Mouse (Mus musculus) liver, adult (tissue): ENCODE results near the gene Xrcc5.

Source experiments
- GATA4 ChIP-seq: IDR thresholded peaks from 2 replicates; pipeline ENCODE4 v1.6.1; 2014; ENCODE audit warnings: mild to moderate bottlenecking, low read length; ENCODE audit not compliant: insufficient replicate concordance

Xrcc5 gene

GRCm38 (mm10) chr1:72307317-72307798 lies at the start of gene Xrcc5:
Gene Xrcc5 (plus strand): TSS chr1:72307421.
- no peak for TF ChIP-seq GATA4

- no peak for TF ChIP-seq GATA4
Measured at GRCm38 (mm10) chr1:72263099-72263498, 44.1 kb upstream of the Xrcc5 start.

DNA sequence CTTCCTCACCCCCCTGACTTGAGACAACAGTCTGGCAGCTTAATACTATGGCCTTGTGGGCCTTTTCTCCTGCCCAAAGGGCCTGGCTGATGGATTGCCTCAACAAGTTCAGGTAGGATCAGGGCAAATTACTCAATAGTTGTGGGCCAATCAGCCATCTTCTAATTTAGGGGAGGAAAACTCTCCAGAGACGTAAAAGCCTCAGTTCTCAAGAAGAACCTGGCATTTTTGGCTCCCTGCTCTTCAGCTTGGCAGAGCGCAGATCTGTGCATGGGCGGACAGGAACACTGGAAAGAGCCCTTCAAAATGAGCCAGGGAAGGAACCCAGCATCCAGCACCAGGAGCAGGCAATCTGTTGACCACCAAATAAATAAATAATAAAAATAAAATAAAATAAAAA lies 29.1 kb upstream of the Xrcc5 start:
- TF ChIP-seq GATA4, result no peak

GRCm38 (mm10) chr1:72282604-72283003 lies 24.6 kb upstream of the Xrcc5 start:
- TF ChIP-seq GATA4, result no peak; the same call in 1 of the 2 replicates

GRCm38 (mm10) chr1:72283992-72284485 lies 23.2 kb upstream of the Xrcc5 start, which contains the start of the genes Pecr and Tmem169:
Gene Pecr (minus strand): TSS chr1:72284314.
Gene Tmem169 (plus strand): TSS chr1:72284369.
- no peak for TF ChIP-seq GATA4

DNA sequence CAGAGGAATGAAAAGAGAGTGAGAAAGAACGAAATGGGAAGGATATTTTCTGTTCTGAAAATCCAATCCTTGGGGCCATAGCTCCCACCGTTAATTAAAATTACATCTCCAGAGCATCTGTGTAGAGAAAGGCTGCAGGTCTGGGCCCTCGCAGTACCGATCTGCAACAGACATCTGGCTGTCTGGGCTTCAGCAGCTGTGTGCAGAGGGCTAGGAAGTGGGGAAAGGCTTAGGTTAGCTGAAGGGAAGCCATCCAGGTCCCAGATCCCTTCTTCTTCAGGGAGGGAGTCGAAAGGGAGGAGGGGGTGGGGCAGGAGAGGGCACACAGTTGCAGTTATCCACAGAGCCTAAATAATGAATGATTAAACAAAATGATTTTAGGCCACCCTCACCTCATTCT lies 22.7 kb upstream of the Xrcc5 start:
- TF ChIP-seq GATA4, result no peak

GRCm38 (mm10) chr1:72286904-72287303 lies 20.3 kb upstream of the Xrcc5 start:
- TF ChIP-seq GATA4, result no peak

DNA sequence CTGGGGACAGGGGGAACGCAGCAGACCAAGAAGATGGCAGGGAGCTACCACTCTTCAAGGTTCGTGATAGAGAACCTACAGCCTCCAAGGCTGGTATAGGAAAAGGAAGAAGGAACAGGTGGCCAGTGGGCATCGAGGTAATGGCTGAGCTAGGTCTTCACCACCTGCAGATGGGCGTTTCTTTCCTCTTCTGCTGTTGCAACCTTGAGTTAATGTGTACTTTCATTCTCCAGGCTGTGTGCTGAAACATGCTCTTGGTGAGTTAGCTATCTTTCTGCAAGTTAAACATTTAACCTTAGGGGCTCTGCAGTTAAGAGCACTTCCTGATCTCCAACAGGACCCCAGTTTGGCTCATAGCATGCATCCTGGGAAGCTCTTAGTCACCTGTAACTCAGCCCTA lies 19.3 kb upstream of the Xrcc5 start:
- no peak for TF ChIP-seq GATA4

GRCm38 (mm10) chr1:72288527-72289150 lies 18.6 kb upstream of the Xrcc5 start:
- no peak for TF ChIP-seq GATA4

GRCm38 (mm10) chr1:72290896-72291295 lies 16.3 kb upstream of the Xrcc5 start:
- no peak for TF ChIP-seq GATA4

- no peak for TF ChIP-seq GATA4
Measured at GRCm38 (mm10) chr1:72291421-72291820, 15.8 kb upstream of the Xrcc5 start.

DNA sequence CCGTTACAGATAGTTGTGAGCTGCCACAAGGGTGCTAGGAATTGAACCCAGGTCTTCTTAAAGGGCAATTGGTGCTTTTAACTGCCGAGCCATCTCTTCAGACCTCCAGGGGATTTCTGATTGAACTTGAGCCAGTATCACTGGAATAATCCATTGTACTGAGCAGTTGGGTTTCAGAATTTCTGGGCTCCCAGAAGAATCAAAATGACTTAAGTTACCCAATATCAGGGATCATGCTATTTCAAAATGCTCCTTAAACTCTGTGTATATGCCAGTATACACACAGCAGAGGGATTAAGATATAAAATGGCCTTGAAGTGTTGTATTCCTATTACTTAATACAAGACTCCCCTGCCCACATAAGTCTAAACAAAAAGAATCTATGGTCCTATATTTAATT lies 15.3 kb upstream of the Xrcc5 start:
- no peak for TF ChIP-seq GATA4

- TF ChIP-seq GATA4, result peak; percentile 43; the same call in 1 of the 2 replicates
Measured at GRCm38 (mm10) chr1:72293869-72294663, 13.2 kb upstream of the Xrcc5 start.

DNA sequence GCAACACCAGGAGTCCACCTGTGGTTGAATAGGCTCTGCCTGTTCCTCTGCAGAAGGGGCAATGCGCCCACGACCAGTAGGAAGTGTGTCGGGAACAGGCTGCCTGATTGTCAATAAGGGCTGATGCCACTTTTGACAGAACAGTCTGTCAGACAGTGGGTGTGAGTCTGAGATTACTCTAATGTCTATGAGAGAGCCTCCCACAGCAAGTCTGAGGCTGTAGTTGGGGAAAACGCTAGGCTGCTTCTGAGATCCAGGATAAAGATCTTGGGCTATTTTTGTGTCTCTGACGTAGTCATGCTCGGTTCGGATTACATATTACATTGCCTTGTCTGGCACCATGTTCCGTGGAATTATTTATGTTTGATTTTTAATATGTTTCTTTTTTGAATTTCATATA lies 11.5 kb upstream of the Xrcc5 start:
- TF ChIP-seq GATA4, result no peak

DNA sequence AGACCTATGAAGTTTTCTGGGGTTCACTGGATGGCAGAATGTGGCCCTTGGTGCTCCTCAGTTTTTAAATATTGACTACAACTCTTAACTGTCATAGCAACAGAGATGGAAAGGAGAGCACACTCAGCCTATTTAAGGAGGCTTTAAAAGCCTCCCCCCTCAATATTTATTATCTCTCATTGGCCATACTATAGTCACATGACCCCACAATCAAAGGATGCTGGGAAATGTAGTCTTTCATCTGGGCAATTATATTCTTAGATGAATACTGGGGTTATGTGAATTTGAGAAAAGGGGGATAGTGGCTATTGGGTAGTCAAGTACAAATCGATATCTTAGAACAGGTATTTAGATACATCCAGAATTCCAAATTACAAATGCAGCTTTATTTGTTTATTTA lies 5.4 kb upstream of the Xrcc5 start:
- no peak for TF ChIP-seq GATA4

DNA sequence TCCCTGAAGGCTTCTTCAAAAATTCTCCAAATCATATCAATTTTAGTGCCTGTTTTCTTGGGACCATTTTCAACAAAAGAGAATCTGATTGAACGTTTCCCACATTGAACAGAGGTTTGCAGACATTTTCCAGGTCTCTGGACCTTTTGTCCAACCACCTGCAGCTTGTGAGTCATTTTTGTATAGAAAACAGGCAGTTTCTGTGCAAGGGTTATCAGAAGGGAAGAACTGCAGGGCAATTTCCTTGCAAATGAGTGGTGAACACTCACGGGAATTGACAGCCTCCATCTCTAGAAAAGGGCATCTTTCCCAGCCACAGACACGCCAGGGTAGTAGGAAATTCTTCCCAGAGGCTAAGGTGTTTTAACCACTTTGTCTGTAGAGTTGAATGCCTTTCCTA lies 980 bp upstream of the Xrcc5 start:
- no peak for TF ChIP-seq GATA4
